Mouse (Mus musculus) liver, adult 2 months (tissue): ENCODE results near the gene Klhl22. TPM values are rescaled to one million over a fixed set of nuclear protein-coding genes. Genes with fewer than 3 reads are reported as not detected.

Experiments used
- DNase-seq: peaks from one replicate; pipeline ENCODE4 v3.0.0-alpha.2; 2011; ENCODE audit warnings: low read depth, low spot score; ENCODE audit errors: extremely low read depth
- H3K27ac ChIP-seq: fragments of 200-500 bp; replicated peaks from 2 replicates; pipeline ENCODE4 v1.5.1; 2012; ENCODE audit warnings: low read depth, mild to moderate bottlenecking, control low read depth, inconsistent platforms, low read length; ENCODE audit not compliant: insufficient read depth
- H3K27me3 ChIP-seq: fragments of 200-500 bp; 2 replicates; pipeline ENCODE4 v1.6.1; 2012; ENCODE audit warnings: mild to moderate bottlenecking, moderate library complexity, low read length, inconsistent platforms; ENCODE audit not compliant: control insufficient read depth, insufficient read depth
- H3K36me3 ChIP-seq: fragments of 200-500 bp; 2 replicates; pipeline ENCODE4 v1.6.1; 2012; ENCODE audit warnings: low read length, inconsistent platforms; ENCODE audit not compliant: control insufficient read depth, insufficient read depth
- H3K4me1 ChIP-seq: fragments of 200-500 bp; 2 replicates; pipeline ENCODE4 v1.6.1; 2011; ENCODE audit warnings: low read length; ENCODE audit not compliant: control insufficient read depth, insufficient read depth
- H3K4me3 ChIP-seq: fragments of 200-500 bp; 2 replicates; pipeline ENCODE4 v1.5.1; 2011; ENCODE audit warnings: low read depth, mild to moderate bottlenecking, control low read depth, low read length, moderate library complexity; ENCODE audit not compliant: insufficient read depth
- H3K79me2 ChIP-seq: fragments of 200-500 bp; 2 replicates; pipeline ENCODE4 v1.6.1; 2012; ENCODE audit warnings: inconsistent platforms, mild to moderate bottlenecking, low read length, moderate library complexity; ENCODE audit not compliant: control insufficient read depth, insufficient read depth
- H3K9ac ChIP-seq: fragments of 200-500 bp; 2 replicates; pipeline ENCODE4 v1.6.1; 2012; ENCODE audit warnings: low read depth, mild to moderate bottlenecking, control low read depth, inconsistent platforms, low read length
- CTCF ChIP-seq: fragments of 200-500 bp; IDR thresholded peaks from 2 replicates; pipeline ENCODE4 v1.5.1; 2011; ENCODE audit warnings: low read depth, low read length, control low read depth
- POLR2A ChIP-seq: fragments of 200-500 bp; IDR thresholded peaks from 2 replicates; pipeline ENCODE4 v1.6.1; 2011; ENCODE audit warnings: low read length, control low read depth; ENCODE audit not compliant: insufficient read depth; ENCODE audit errors: extremely low read depth
- WGBS: fragments of 180-500 bp; shearing (Covaris S2); methylation state at CpG from one replicate; pipeline ENCODE4 v1.1.7; 2018; 5-methylcytosine and 5-hydroxymethylcytosine counted together
- polyA plus RNA-seq: library from polyadenylated mRNA; depleted of rRNA; stranded (reverse); fragments of >200 nt; gene quantifications from 2 replicates; pipeline ENCODE4 v1.2.3, GENCODE M21; 2012
- total RNA-seq: library from RNA; depleted of rRNA; stranded (reverse); fragments of >200 nt; gene quantifications from 2 replicates; pipeline ENCODE4 v1.2.3, GENCODE M21; 2014

Gene Klhl22
- total and polyA plus RNA-seq, 2 experiments, result 10.2 to 28.2 TPM

DNA sequence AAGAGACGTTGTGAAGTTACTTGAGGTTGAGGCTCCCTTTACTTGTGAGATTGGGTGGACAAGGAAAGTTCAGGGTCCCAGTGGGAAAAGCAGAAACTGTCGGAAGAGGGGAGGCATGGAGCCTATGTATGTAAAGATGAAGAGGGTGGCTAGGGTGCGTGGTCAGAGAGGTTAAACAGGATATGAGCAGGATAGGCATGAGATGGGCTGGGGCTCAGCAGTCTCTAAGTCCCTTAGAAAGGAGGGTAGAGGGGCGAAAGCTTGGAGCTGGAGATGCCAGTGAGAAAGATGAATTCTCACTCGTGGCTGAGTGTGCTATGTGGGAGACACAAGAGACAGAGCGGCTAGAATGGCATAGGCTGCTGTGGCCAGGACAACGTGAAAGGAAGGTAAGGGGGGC, 73.4 kb downstream of the Klhl22 start, which contains the start of gene B830017H08Rik:
Gene B830017H08Rik, plus strand, starts transcription at position 301 of the 400 bp plus-strand sequence.
- Histone ChIP-seq H3K4me3 (no peak within 1 kb of the TSS), H3K79me2 (no peaks in the 10 kb centered on the region), H3K27me3 (peaks cover 18% of the 10 kb centered on the region), H3K27ac (no peak within 1 kb of the TSS), H3K4me1 (no peaks in the 10 kb centered on the region), H3K9ac (no peak within 1 kb of the TSS), H3K36me3 (no peaks in the 10 kb centered on the region)
- no peak for TF ChIP-seq POLR2A
- TF ChIP-seq CTCF, result no peak
- DNase-seq, result no peak
- 32% methylated on average over 7 of the region's 7 CpGs for WGBS

DNA sequence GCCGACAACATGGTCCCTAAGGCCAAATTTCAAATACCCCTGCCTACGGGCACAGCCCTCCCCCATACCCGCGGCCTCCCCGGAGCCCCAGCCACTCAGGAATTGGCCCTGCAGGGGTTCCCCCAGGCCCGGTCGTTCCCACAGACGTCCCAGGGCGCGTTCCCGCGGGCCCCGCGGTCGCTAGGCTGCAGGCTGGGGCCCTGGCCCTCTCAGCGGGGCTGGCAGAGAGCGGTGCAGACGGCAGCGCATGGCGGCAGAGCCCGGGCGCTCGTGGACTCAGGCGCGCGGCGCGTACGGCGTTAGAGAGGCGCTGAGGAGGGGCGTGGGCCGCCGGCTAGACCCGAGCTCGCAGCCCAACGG, 73.9 kb downstream of the Klhl22 start:
- Histone ChIP-seq H3K4me1 (no peaks in the 10 kb centered on the region), H3K27ac (no peak overlapping the region), H3K4me3 (no peak overlapping the region), H3K9ac (no peak overlapping the region), H3K27me3 (peaks cover 18% of the 10 kb centered on the region), H3K79me2 (no peaks in the 10 kb centered on the region), H3K36me3 (no peaks in the 10 kb centered on the region)
- DNase-seq, result no peak
- TF ChIP-seq CTCF (no peak), POLR2A (no peak)
- 1% methylated on average over 36 of the region's 37 CpGs for WGBS

DNA sequence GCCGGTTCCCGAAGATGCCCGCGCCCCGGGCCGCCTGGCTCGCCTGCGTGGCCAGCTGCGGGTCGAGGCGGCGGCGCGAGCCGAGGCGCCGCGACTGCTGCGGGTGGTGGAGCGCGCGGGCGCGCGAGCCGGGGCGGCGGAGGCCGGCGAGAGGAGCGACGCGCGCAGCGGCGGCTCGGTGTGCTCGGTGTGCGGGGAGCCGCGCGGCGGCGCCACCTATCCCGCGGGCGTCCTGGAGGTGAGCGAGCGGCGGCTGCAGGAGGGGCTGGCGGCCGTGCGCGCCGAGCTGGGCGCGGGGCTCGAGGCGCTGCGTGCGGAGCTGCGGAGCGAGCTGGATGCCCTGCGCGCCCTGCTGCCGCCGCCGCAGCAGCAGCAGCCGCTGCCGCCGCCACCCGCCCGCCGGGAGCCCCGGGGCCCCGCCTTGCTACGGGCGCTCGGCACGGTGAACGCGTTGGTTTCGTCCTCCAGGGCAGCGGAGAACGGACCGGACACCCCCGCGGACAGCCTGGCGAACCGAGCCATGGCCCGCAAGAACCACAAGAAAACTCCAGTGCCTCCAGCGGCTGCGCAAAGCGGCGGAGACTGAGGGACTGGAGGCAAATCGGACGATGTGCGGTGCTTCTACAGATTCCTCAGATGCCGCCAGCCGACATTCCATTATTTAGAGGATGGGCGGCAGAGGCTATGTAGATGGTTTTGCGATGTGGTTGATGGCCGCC, 74.4 kb downstream of the Klhl22 start:
- H3K4me1 ChIP-seq, result no peaks in the 10 kb centered on the region
- H3K36me3 ChIP-seq, result no peaks in the 10 kb centered on the region
- no peak overlapping the region for H3K27ac ChIP-seq
- no peak overlapping the region for H3K4me3 ChIP-seq
- H3K9ac ChIP-seq, result no peak overlapping the region
- H3K27me3 ChIP-seq, result peaks cover 18% of the 10 kb centered on the region
- WGBS, result 2% methylated on average over 103 of the region's 103 CpGs
- TF ChIP-seq POLR2A, result no peak
- TF ChIP-seq CTCF, result no peak
- no peaks in the 10 kb centered on the region for H3K79me2 ChIP-seq
- DNase-seq, result no peak

DNA sequence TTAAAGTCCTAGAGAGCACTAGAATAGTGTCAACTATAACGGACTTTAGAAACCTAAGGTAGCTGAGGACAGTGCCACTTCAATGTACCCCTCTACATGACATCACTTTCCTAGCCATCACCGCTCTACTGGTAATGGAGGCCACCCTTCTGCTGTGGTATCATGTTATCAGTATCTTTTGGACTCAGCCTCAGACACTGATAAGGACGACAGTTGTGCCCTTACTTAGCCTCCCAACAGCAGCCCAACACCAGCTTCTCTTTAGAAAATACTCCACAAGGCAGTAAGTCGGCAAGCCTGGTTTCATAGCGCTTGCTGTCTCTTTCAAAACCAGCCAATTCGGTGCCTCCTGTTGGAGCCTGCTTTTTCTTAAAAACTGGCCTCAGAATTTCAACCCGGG, 75.1 kb downstream of the Klhl22 start:
- no peaks in the 10 kb centered on the region for H3K79me2 ChIP-seq
- WGBS, result 52% methylated on average over 7 of the region's 7 CpGs
- no peak for DNase-seq
- no peaks in the 10 kb centered on the region for H3K36me3 ChIP-seq
- H3K9ac ChIP-seq, result no peak overlapping the region
- H3K4me3 ChIP-seq, result no peak overlapping the region
- no peak for TF ChIP-seq CTCF
- no peak for TF ChIP-seq POLR2A
- H3K27me3 ChIP-seq, result peaks cover 18% of the 10 kb centered on the region
- H3K4me1 ChIP-seq, result no peaks in the 10 kb centered on the region
- no peak overlapping the region for H3K27ac ChIP-seq

DNA sequence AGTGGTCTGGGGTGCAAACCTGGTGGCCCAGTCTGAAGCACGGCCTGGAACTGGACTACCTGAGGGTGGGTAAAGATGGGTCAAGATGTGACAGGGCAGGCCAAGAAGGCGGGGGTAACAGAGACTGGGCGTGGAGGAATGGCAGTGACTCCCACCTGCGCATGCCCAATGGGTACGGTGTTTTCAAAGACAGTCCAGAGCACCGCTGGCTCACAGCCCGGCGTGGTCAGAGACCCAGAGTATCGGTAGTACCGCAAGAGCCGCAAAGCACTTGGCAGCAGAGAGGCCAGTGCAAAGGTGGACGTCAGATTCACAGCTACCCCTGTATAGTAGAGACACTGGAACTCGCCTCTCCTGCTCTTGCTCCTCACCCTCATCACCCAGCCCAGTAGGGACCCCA, 76.1 kb downstream of the Klhl22 start:
- no peak for DNase-seq
- H3K4me1 ChIP-seq, result no peaks in the 10 kb centered on the region
- H3K36me3 ChIP-seq, result no peaks in the 10 kb centered on the region
- no peaks in the 10 kb centered on the region for H3K79me2 ChIP-seq
- TF ChIP-seq POLR2A (no peak), CTCF (no peak)
- H3K9ac ChIP-seq, result no peak overlapping the region
- no peak overlapping the region for H3K4me3 ChIP-seq
- peaks cover 18% of the 10 kb centered on the region for H3K27me3 ChIP-seq
- 41% methylated on average over 13 of the region's 13 CpGs for WGBS
- H3K27ac ChIP-seq, result no peak overlapping the region

DNA sequence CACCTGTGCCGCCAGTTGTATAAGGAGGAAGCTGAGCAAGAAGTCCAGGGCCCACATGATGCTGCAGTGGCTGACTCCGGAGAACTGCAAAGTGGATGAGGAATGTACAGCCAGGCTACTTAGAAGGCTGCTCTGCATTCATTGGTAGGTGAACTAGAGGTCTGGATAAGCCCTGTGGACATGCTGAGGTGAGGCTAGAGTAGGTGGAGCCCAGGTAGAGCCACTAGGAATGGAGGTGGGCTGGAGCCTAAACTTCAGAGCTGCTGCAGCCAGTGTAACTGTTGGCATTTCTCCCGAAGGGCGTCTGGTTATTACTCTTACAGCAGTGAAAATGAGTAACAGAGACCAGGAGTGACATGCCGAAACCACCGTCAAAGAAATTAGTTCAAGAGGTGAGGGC, 78.6 kb downstream of the Klhl22 start, which contains the start of gene Car15:
Gene Car15, minus strand, starts transcription at position 314 of the 400 bp plus-strand sequence.
- Histone ChIP-seq H3K4me3 (no peak within 1 kb of the TSS), H3K4me1 (no peaks in the 10 kb centered on the region), H3K79me2 (no peaks in the 10 kb centered on the region), H3K27ac (no peak within 1 kb of the TSS), H3K36me3 (peaks cover 13% of the 10 kb centered on the region), H3K9ac (no peak within 1 kb of the TSS), H3K27me3 (peaks cover 14% of the 10 kb centered on the region)
- whole genome bisulfite sequencing, result 68% methylated on average over 6 of the region's 6 CpGs
- no peak for DNase-seq
- TF ChIP-seq CTCF (no peak), POLR2A (no peak)
